Mouse (Mus musculus) G1E-ER4 (cell line): ENCODE data around the gene Lrrc27. TPM values are rescaled to one million over a fixed set of nuclear protein-coding genes. Genes with fewer than 3 reads are reported as not detected.

Experiments
- GATA1 ChIP-seq: IDR thresholded peaks from one replicate; pipeline ENCODE4 v1.8.0; 2012; ENCODE audit warnings: low read length, inconsistent platforms
- polyA plus RNA-seq: library from polyadenylated mRNA; stranded (reverse); fragments of >175 nt; gene quantifications from 2 replicates; pipeline ENCODE4 v1.2.3, GENCODE M21; 2012

Lrrc27 gene
- polyA plus RNA-seq, 1 experiment: not detected

DNA sequence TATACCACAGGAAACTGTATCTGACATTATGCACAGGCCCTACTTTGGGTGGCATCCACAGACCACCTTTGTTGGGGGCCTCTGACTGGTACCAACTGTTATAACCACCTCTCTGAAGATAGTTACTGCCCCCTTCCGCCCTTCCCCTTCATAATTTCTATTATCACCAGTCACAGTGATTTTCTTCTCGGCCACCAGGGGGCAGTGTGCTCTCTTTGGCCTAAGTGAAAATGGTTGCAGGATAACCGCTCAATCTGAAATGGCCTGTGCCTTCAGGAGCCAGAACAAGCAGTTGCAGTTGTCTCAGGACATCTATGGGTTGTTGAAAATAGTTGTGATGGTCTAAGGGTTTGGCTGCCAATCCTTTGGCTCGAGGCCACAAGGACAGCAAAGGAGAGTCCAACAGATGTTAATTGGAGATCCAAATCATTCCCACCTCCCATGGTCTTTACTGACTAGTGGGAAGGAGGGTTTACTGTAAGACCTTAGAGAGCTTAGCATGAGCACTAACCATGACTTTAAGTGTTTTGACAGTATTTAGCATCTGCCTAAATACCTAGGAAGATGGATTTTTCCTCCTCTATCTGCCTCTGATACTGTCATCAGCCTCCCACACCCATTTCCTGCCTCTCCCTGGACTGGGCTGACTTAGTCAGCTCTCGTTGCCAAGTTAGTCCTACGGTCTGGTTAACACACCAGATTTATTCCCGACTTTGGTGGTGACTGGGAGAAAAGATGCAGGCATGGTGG lies 4.6 kb upstream of the Lrrc27 start:
- TF ChIP-seq GATA1: no peak

DNA sequence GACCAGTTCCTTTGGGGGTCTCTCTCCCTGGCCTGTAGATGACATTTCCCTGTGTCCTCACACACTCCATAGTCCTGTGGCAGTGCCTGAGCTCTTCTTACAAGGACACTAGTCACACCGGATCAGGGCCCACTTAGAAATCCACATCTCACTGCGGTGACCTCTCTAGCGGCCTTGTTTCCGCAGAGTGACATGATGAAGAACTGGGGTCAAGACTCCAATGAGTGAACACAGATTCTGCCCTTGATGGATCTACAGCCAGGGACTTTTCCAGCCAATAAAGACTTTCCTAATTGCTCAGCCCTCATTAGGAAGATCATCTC lies 4.1 kb upstream of the Lrrc27 start:
- TF ChIP-seq GATA1: no peak

DNA sequence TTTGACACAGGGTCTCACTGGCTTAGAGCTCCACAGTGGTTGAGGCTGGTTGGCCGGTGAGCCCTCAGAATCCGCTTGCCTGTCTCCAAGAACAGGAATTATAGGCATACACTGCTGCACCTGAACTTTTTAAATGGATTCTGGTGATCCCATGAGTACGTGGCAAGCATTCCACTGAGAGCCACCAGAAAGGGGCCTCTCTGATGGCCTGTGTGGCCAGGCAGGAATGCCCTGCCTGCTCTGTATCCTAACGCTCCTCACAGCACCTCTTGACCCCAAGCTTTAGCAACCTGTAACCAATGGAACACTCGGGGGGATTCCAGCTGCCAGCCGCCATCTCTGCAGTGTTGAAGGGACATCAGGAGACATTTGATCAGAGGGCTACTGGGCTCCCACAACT lies 1.0 kb upstream of the Lrrc27 start:
- TF ChIP-seq GATA1: no peak

DNA sequence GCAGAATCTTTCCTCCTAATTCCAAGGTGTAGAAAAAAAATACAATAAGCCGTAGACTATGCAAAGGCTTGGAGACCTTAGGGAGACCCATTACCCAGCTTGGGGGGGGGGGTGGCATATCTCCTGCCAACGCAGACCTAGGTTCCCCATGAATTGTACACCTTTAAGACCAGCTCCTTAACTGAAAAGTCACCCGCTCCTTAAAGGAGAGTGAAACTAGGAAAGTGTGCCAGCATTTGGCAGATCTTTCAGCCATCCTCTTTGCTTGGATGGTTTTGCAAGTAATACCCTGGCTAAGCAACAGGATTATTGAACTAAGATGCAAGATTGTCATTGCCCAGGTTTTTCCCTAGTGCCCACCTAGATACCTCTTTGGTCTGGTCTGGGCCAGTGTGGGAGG lies 963 bp downstream of the Lrrc27 start:
- TF ChIP-seq GATA1: no peak

DNA sequence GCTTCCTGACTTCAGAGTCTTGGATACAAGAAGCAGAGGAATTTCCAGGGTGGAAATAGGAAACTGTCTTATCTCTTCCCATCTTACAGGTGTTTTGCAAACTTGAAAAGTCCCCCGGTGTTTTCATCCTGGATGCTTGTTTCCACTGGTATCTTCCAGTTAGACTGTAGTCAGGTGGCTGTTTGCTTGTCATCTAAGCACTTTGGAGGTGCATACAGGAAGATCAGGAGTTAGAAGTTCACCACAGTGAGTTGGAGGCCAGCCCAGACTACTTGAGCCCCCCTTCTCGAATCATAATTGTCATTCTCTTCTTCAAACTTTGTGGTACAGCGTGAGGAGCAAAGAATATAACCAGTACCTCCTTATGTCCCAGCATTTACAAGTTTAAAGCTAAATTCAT lies 1.4 kb downstream of the Lrrc27 start:
- no peak for TF ChIP-seq GATA1

DNA sequence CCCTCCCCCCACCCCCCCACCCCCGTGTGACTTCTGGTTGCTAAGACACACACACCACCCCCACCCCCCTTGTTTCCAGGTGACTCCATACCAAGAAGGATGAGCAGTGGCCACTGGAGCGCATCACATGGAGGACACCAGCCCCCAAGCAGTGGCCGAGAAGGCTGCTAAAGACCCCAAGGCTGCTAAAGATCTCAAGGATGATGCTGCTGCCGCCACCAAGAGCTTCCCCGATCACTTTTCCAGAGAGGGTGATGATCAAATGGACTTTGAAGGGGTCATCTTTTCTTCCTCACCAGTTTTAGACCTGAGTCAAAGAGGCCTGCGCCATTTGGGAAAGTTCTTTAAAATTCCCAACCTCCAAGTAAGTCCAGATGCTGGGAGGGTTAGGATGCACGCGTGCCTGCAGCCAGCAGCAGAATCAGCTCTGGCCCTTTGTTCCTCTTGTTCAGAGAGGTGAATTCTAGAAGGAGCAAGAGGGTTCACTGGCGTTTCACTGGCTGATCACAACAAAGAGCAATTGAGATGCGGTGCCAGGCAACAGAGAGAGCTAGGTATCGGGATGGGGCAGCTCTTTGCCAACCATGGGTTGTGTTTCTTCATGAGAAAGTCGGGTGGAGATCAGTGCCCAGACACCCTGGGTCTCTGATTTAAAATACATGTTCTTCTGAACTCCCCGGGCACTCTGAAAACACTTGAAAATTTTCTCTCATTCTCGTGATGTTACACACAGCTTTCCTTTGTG lies 2.0 kb downstream of the Lrrc27 start:
- no peak for TF ChIP-seq GATA1

DNA sequence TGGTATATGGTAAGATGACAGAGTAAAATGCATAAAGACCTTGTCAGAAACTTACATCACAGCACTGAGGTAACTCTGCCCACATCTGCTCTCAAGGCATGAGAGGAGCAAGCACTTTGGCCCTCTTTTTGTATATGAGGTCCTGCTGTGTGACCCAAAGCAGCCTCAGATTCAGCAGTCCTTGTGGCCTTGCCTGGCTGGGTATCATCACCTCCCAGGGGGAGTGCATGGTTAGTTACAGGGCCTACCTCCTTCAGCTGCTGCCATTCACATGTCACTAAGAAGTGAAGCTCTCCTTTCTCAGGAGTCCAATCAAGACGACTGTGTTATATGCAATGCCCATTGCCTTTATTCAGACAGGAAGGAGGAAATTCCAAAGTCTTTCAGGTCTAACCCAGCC lies 2.7 kb downstream of the Lrrc27 start:
- TF ChIP-seq GATA1: no peak

DNA sequence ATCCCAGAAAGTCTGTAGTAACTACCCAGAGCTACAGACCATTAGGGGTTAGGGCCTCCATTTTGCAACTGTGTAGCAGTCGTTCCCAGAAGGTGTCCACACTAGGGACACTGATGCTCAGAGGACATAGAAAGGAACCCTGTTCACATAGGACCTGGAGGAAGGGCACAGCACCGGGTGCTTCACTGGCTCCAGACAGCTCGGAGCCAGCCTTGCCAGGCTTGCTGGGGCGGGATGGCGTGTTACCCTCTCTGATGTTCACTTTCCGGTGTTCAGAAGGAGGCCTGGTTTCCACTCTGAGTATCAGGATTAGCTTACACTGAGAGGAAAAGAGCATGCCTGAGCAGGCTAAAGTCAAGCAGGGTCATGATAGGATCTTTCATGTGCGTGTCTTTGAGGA lies 3.2 kb downstream of the Lrrc27 start:
- TF ChIP-seq GATA1: no peak

DNA sequence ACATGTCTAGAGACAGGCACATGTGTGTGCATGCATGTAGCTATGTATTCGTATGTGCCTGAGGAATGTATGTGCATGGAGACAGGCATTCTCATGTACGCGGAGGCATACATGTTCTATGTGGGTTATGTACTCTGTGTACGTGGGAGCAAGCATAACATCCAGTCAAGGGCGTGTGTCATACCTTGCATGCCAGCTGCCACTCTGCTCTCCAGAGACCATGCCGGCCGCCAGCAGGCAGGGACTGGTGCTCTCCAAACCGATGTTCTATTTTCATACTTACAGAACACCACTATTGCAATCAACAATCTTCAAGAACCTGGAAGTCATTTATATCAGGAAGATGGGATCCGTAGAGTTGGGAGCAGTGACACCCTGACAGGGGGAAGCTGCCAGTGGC lies 3.7 kb downstream of the Lrrc27 start:
- TF ChIP-seq GATA1: no peak

DNA sequence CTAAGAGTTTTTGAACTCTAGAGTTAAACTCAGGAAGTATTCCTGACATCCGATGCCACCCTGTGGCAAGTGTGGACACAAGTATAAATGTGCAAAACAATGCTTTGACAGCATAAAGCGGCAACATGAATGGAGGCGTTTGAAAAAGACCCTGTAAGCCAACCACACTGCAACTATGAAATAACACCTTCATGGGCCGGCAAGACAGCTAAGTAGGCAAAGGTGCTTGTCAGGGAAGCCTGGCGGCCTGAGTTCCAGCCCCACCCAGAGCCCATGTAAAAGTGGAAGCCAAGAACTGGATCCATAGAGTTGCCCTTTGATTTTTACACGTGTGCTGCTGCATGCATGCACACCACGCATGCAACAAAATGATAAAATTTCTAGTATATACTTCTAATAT lies 4.3 kb downstream of the Lrrc27 start:
- no peak for TF ChIP-seq GATA1

DNA sequence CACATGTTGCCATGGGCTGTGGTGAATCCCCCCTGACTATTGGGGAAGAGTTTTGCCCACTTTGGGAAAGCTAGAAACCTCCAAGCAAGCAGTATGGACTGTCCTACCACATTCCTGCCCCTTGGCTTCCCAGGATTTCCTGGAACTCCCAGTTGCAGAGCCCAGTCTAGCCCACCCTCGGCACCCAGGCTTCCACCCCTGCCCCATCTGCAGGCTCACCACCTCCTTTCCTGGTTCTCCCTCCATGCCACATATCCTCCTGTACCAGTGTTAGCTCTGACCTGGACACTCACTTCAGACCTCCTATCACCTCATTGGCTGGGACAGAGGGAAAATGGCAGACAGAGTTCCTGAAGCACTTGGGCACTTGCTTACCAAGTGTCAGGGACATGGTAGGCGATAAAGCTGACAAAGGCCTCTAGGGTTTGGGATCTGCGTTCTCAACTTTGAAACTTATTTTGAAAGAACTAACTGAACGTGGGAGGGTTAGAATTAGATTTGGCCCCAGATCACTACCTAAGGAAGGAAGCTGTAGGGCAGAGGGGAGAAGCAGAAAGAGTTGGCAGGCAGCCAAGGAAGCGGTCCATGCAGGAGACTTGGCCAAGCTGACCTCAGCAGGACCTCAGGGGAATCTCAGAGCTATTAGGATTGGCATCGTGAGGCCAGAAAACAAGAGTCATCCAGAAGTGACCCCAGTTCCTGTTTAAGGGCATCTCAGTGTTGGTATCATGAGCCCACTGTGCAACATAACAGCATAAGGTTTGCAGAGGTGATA lies 6.0 kb downstream of the Lrrc27 start:
- no peak for TF ChIP-seq GATA1

DNA sequence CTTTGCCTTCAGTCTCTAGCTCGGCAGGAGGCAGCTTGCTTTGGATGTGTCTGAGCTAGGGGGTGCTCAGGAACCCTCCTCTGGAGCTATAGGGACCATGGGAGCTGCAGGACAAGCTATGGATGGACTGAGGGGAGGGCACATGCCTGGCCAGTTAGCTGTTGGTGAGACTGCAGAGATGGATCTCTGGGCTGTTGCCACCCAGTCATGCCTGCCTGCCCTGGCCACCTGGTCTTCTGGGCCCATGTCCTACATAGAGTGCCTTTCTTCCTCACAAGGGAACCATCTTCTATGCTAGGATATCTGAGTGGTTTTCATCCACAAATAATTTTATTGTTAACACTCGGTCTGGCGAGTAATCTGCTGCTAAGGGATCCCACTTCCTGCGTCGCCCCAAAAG lies 6.7 kb downstream of the Lrrc27 start:
- TF ChIP-seq GATA1: no peak

DNA sequence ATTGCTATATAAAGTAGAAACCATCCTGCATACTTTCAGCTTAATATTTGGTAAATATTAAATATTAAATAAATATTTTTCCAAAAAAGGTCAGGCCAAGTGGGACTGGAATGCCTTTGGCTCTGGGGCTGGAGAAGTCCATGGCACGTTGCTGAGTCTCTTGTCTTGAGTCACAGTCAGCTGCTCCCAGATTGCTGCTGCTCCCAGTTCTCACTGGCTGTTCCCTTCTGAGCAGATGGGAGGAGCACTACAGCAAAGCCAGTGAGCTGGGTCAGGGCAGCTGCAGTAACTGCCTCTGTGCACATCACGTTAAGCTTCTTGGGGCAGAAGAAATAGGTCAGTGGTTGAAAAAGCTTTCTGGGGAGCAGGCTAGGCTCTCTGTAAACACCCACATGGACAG lies 7.5 kb downstream of the Lrrc27 start:
- no peak for TF ChIP-seq GATA1

DNA sequence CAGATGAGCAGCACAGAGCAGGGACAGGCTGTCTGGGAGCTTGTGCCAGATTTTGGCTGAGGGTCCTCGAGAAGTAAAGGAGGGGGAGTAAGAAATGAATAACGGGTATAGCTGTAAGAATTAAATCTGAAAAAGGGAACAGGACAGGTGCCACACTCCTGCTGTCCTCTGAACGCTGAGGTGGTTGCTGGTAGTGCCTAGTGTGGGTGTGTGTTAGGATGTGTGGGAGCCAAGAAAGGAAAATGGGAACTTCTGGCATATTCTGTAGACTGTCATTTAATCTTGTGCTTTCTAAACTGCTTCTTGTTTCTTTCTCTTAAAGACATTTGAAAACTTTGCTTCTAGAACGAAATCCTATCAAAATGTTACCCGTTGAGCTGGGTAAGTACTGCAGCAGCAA lies 8.3 kb downstream of the Lrrc27 start:
- no peak for TF ChIP-seq GATA1

DNA sequence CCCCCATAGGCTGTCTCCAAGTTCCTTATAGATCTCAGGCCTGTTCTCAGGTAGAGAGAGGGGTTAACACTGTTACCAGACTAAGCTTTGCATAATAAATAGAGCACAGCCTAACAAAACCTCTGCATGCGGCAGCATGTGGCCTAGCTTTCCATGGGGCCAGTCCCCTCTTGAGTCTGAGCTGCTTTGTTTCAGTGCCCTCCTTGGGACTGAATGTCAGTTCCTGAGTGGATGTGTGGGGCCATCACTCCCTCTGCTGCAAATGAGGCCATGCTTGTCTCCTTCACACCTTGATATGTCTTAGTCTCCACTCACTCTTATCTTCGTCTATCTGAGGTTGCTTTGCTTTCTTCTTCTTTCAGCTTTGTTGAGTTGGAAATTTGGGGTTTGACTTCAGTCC lies 9.1 kb downstream of the Lrrc27 start:
- TF ChIP-seq GATA1: no peak

DNA sequence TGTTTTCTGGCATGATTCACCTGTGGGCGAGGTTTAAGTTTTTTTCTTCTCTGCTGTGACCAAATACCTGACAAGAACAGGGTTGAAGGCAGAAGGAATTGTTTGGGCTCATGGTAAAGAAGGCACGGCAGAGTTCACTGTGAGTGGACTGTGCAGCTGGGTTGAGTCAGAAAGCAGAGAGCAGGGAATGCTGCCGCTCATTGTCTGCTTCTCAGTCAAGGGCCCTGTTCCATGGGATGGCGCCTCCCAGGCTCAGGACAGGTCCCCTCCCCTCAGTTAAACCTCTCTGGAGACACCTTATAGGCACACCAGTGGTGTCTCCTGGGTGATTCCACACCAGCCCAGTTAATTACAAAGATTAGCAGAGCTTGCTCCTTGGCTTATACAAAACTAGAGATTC lies 9.6 kb downstream of the Lrrc27 start:
- TF ChIP-seq GATA1: no peak

DNA sequence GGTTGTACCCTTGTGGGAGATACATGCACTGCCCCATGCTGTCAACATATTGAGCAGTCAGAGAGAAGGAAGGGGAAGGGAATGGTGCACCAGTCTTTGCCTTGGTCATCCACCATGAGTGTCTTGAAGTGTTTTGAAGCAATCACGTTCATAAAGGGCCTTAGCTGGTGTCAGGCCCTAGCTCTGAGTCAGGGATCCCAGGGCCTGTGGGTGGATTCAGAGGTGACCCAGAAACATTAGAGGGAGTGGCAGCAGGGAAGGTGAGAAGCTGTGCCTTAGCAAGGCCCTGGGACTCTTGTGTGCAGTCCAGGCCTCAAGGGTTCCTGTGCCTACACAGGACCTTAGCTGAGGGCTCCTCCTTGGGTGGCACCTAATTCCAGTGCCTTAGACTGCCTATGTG lies 11.3 kb downstream of the Lrrc27 start:
- TF ChIP-seq GATA1: no peak
